Comparison of ENCODE assay signal across 28 mouse cellular contexts in genomic region chr1:194561098-194561497, GRCm38 (mm10). TPM values are rescaled to one million over a fixed set of nuclear protein-coding genes. Genes with fewer than 3 reads are reported as not detected.
DNase-seq lines count a peak whose midpoint lies in the region; ATAC-seq lines count a peak whose summit lies in the region.
"Had no signal": no experiment of that assay in that cellular context is flagged by ENCODE, and none has a peak within 500 bp of the region (broad histone marks: within the 10 kb centered on the region; RNA-seq: fewer than 3 reads in every experiment).

No protein-coding gene starts in this region.

- H3K36me3 ChIP-seq in heart, embryonic 11.5 days (ENCODE audit: control insufficient read depth, insufficient read depth, low read length), result no peaks in the 10 kb centered on the region
- H3K36me3 ChIP-seq: embryonic facial prominence, embryonic 12.5 days; embryonic facial prominence, embryonic 15.5 days; G1E; heart, embryonic 13.5 days had no signal

- no peak overlapping the region for H3K27ac ChIP-seq in heart, embryonic 11.5 days (ENCODE audit: low read depth, low read length)
- H3K27ac ChIP-seq: embryonic facial prominence, embryonic 12.5 days; embryonic facial prominence, embryonic 15.5 days; heart, embryonic 13.5 days; hindbrain, embryonic 14.5 days; hindbrain, postnatal 0 days had no signal

- DNase-seq in adrenal gland, postnatal 36 days, result peak; percentile 5 to 12
- DNase-seq in adrenal gland, adult 18-20 months (ENCODE audit: low spot score in 2 of 2), result no peak
- peak; percentile 16 for DNase-seq in heart, adult 8-10 months (ENCODE audit: low spot score)
- DNase-seq in heart, postnatal 25 days (ENCODE audit: low spot score), result no peak
- DNase-seq in heart, postnatal 14 days, result peak; percentile 5 to 24
- DNase-seq in right cerebral cortex, postnatal 10 days (ENCODE audit: low spot score in 2 of 2), result no peak
- DNase-seq: adrenal gland, adult 8-10 months; B cell, adult 2 months; cerebellum, adult 11 months; cerebellum, adult 2 months; cerebellum, adult 9-11 months; cerebellum, postnatal 25 days; gastrocnemius, postnatal 10 days; gastrocnemius, postnatal 36 days; kidney, adult 18-20 months; kidney, adult 9 months had no signal

- intact Hi-C loops in heart, postnatal 25 days (cut with DNase I), result no loop called here
- intact Hi-C loops in heart, postnatal 14 days (cut with DNase I), result no loop called here

- 37% methylated on average over 1 of the region's 1 CpGs for WGBS in heart, embryonic 11.5 days (ENCODE audit: insufficient replicate concordance)

- H3K4me3 ChIP-seq in heart, embryonic 11.5 days (ENCODE audit: low read depth, low read length), result no peak overlapping the region
- H3K4me3 ChIP-seq: embryonic facial prominence, embryonic 12.5 days; embryonic facial prominence, embryonic 15.5 days; heart, embryonic 13.5 days had no signal

- no peaks in the 10 kb centered on the region for H3K27me3 ChIP-seq in heart, embryonic 11.5 days (ENCODE audit: control insufficient read depth, insufficient read depth, low read length)
- H3K27me3 ChIP-seq: CH12.LX; embryonic facial prominence, embryonic 12.5 days; embryonic facial prominence, embryonic 15.5 days; heart, embryonic 13.5 days had no signal

- 0 out of 2 replicates have a peak, but pooled peaks cover 5% of the 10 kb centered on the region for H3K4me1 ChIP-seq in heart, embryonic 11.5 days (ENCODE audit: control insufficient read depth, insufficient read depth, low read length)
- H3K4me1 ChIP-seq: embryonic facial prominence, embryonic 12.5 days; embryonic facial prominence, embryonic 15.5 days had no signal

- no peak overlapping the region for H3K9ac ChIP-seq in heart, embryonic 11.5 days (ENCODE audit: low read depth, low read length)
- H3K9ac ChIP-seq: embryonic facial prominence, embryonic 12.5 days; embryonic facial prominence, embryonic 15.5 days; heart, embryonic 13.5 days; hindbrain, embryonic 14.5 days had no signal

- H3K9me3 ChIP-seq in heart, embryonic 11.5 days (replicated peaks; ENCODE audit: control insufficient read depth, low read length), result no peaks in the 10 kb centered on the region
- H3K9me3 ChIP-seq: embryonic facial prominence, embryonic 12.5 days; embryonic facial prominence, embryonic 15.5 days; G1E; heart, embryonic 13.5 days had no signal

- H3K4me2 ChIP-seq in heart, embryonic 11.5 days, result no peak overlapping the region
- H3K4me2 ChIP-seq: embryonic facial prominence, embryonic 12.5 days; embryonic facial prominence, embryonic 15.5 days; heart, embryonic 13.5 days; hindbrain, embryonic 14.5 days had no signal

- ATAC-seq in heart, embryonic 11.5 days (replicated peaks; ENCODE audit: insufficient number of reproducible peaks, low FRiP score, low TSS enrichment), result no peak
- ATAC-seq: forebrain, embryonic 16.5 days; hindbrain, postnatal 0 days; inflammation-experienced regulatory T-cells, adult 6 months; intestine, embryonic 16.5 days; Patski had no signal

RNA-seq across cellular contexts. Expression of gene Plxna2, which starts 56.9 kb away (rescaled TPM):
- total RNA-seq in adrenal gland, postnatal 36 days (2021), result 10 to 100 TPM in 1 of 2 experiments, 1 to 10 TPM in 1; 8.8 to 10.1 TPM
- total RNA-seq in adrenal gland, adult 18-20 months (2021), result 10 to 100 TPM; 10.1 to 12.2 TPM
- total RNA-seq in heart, adult 8-10 months (2022), result 10 to 100 TPM; 18.8 to 28.3 (median 25.5) TPM
- 10 to 100 TPM; 25.8 to 26.7 TPM for total RNA-seq in heart, postnatal 25 days (2021)
- 10 to 100 TPM; 26.6 to 29.7 TPM for total RNA-seq in heart, postnatal 14 days (2021)
- 6.4 and 6.7 TPM in 2 replicates for polyA plus RNA-seq in heart, embryonic 11.5 days (2014; fragmentation: Nextera tagmentation; extraction: Ambion mirVana)
- polyA plus RNA-seq: G1E had no signal

Comparison
In these comparisons a context has a peak if more than half of its experiments do, and no peak if none do; other contexts are left out.
1. DNase-seq: peak in adrenal gland, postnatal 36 days (2 of 2), heart, adult 8-10 months (single experiment) and heart, postnatal 14 days (2 of 2); none in adrenal gland, adult 18-20 months (0 of 2), heart, postnatal 25 days (single experiment) and right cerebral cortex, postnatal 10 days (0 of 2).